ENCODE assay signal across 26 mouse cellular contexts in the genomic region with DNA sequence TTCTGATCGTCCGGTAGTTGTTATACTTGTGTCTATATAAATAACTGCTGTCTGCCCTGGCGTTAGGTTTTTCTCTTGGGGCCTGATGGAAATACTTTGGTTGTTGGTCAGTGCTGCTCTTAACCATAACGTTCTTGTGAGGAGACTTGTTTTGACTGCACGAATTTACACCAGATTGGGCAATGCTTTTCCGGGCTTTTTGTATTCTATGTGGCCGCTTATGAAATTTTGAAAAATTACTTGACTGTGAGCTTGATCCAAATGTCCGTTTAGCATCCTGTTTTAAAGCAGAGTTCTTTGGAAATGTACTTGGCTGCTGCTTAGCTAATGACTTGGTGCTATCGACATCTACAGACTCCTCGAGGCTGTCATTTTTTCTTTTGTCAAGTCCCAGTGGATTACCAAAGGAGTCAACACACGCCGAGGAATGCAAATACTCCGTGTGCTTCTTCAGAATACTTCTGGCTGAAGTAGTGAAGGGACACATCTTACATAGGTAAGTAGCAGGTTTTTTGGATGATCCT. TPM values are rescaled to one million over a fixed set of nuclear protein-coding genes. Genes with fewer than 3 reads are reported as not detected.
"Had no signal": no experiment of that assay in that cellular context is flagged by ENCODE, and none has a peak within 500 bp of the region (broad histone marks: within the 10 kb centered on the region; RNA-seq: fewer than 3 reads in every experiment).

No protein-coding gene starts in this region.

- H3K4me2 ChIP-seq: kidney, embryonic 15.5 days; liver, embryonic 13.5 days; lung, embryonic 15.5 days; midbrain, embryonic 11.5 days had no signal

- H3K27me3 ChIP-seq: kidney, embryonic 15.5 days; liver, embryonic 13.5 days; lung, embryonic 15.5 days had no signal

- DNase-seq: kidney, adult 8-10 months; kidney, postnatal 10 days; kidney, postnatal 36 days; layer of hippocampus, postnatal 36 days; left cerebral cortex, postnatal 4 days; liver, embryonic 13.5 days; midbrain, embryonic 14.5 days; thymus, adult 18-20 months; thymus, postnatal 36 days had no signal

- H3K4me1 ChIP-seq: kidney, embryonic 15.5 days; liver, embryonic 13.5 days had no signal

- ATAC-seq: intestine, postnatal 0 days had no signal

- H3K9ac ChIP-seq: kidney, embryonic 15.5 days; liver, embryonic 13.5 days; lung, embryonic 15.5 days had no signal

- H3K27ac ChIP-seq: kidney, embryonic 15.5 days; left cerebral cortex, adult 2 months; liver, embryonic 13.5 days; lung, embryonic 15.5 days had no signal

- H3K9me3 ChIP-seq: kidney, embryonic 15.5 days; liver, embryonic 13.5 days; lung, embryonic 15.5 days had no signal

- H3K4me3 ChIP-seq: kidney, embryonic 15.5 days; left cerebral cortex, adult 2 months; liver, embryonic 13.5 days; lung, embryonic 15.5 days had no signal

RNA-seq across cellular contexts. Expression of gene Gm17304, which starts 27.6 kb away (rescaled TPM):
- polyA plus RNA-seq: intestine, embryonic 14.5 days; intestine, postnatal 0 days; kidney, embryonic 15.5 days; limb, embryonic 14.5 days; liver, adult 2 months; liver, embryonic 13.5 days; liver, embryonic 16.5 days; lung, embryonic 15.5 days; midbrain, embryonic 11.5 days; midbrain, embryonic 14.5 days; midbrain, postnatal 0 days; neural tube, embryonic 11.5 days; neural tube, embryonic 14.5 days; small intestine, adult 2 months; spleen, adult 2 months; stomach, embryonic 16.5 days; testis, adult 2 months; urinary bladder, adult 2 months had no signal
